Mouse (Mus musculus) left cerebral cortex, adult 2 months (tissue): ENCODE results near the gene Mrm3. TPM values are rescaled to one million over a fixed set of nuclear protein-coding genes. Genes with fewer than 3 reads are reported as not detected.

Source experiments
- DNase-seq, 2 experiments: peaks; one replicate each; pipeline ENCODE4 v3.0.0; 2021 to 2022; ENCODE audit warnings: low spot score in 2 of 2, mixed read lengths in 1 of 2; ENCODE audit errors: extremely low spot score in 1 of 2
- H3K27ac ChIP-seq: fragments of 200-600 bp; 2 replicates; pipeline ENCODE4 v1.8.1; 2022
- H3K4me3 ChIP-seq: fragments of 200-600 bp; 2 replicates; pipeline ENCODE4 v1.8.1; 2022
- CTCF ChIP-seq: fragments of 200-600 bp; IDR thresholded peaks from 2 replicates; pipeline ENCODE4 v1.8.1; 2022; ENCODE audit warnings: antibody characterized with exemption, mild to moderate bottlenecking, moderate library complexity
- intact Hi-C: fragments of 180-260 bp; cut with DNase I; formaldehyde crosslinking; loops from one replicate; pipeline ENCODE4 v1.15.1; 2025
- total RNA-seq, 2 experiments: library from RNA; stranded (reverse); gene quantifications; 2 replicates each; pipeline ENCODE4 v1.2.3; 2021

The Mrm3 gene
- total RNA-seq, 2 experiments from 2014 or later: 16.6 to 19.7 TPM

DNA sequence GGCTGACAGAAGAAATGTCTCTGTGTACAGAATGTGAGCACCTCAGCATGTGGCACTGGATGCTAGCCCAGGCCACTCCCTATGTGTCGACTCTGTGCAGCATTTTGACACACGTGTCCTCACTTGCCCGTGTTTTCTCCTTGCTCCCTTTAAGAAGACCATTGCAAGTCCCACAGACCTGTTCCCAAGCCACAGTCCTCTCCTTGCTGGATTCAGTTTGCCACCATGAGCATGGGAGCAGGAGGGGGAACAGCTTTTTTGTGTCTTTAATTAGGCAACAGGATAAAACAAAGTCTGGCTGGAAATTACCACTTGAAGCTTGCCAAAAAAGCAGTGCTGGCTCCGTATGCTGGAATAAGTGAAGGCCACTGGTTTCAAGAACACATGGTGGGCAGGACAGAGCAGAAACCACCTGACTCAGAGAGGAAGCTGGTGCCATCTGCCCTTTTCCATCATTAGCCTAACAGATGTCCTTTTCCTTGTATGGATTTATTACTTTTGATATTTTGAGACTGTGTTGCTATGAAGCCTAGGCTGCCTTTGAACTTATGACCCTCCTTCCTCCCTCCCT, 12.0 kb downstream of the Mrm3 start:
- TF ChIP-seq CTCF: no peak
- Histone ChIP-seq H3K27ac (no peak overlapping the region), H3K4me3 (no peak overlapping the region)
- intact Hi-C loops: loop anchor here (5.0 kb wide), 1 partner anchor 57 kb away; no protein-coding TSS in a partner anchor
- DNase-seq: no peak

DNA sequence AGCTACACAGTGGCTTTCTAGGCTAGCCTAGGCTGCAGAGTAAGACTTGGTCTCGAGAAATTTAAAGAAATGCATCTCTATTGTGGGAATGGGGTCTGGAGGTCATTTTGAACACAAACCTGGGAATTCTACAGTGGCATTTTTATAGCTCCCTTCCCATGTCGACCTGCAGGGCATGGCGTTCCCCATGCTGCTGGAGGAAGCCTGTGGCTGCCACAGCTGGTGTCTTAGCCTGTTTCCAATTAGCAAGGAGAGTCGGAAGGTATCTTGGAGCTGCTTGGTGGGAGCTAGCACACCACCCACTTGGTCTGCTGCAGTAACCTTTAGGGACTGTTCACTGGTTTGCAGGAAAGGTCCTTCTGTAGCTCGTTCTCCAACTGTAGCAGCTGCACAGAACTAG, 12.6 kb downstream of the Mrm3 start:
- Histone ChIP-seq H3K27ac (no peak overlapping the region), H3K4me3 (no peak overlapping the region)
- TF ChIP-seq CTCF: no peak
- intact Hi-C loops: loop anchor here (5.0 kb wide), 1 partner anchor 56 kb away; no protein-coding TSS in a partner anchor
- DNase-seq: no peak

GRCm38 (mm10) chr11:76257386-76257785, 13.9 kb downstream of the Mrm3 start:
- Histone ChIP-seq H3K4me3 (no peak overlapping the region), H3K27ac (no peak overlapping the region)
- no peak for TF ChIP-seq CTCF
- intact Hi-C loops: loop anchor here (5.0 kb wide), 1 partner anchor 55 kb away; no protein-coding TSS in a partner anchor
- DNase-seq: no peak

DNA sequence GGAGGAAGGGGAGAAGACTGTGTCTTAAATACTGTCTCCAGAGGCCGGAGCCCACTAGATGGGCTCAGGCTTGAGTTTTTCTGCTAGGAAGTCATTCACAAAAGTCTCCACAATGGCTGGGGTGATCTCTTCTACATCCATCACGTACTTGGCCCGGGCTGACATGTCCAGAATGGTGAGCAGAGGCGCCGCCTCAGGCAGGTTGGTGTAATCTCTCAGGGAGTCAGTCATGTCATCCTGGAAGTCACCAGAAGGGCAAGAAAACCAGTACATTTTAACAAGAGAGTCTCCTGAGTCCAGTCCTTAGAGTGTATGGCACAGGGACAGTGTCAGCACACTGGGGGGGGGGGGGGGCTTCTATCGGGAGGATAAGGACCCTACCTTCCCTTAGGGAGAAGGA, 15.0 kb downstream of the Mrm3 start:
- no peak for TF ChIP-seq CTCF
- Histone ChIP-seq H3K27ac (no peak overlapping the region), H3K4me3 (no peak overlapping the region)
- intact Hi-C loops: loop anchor here (5.0 kb wide), 1 partner anchor 54 kb away; no protein-coding TSS in a partner anchor
- DNase-seq: no peak

- no peak for TF ChIP-seq CTCF
- H3K27ac ChIP-seq: no peak overlapping the region
- intact Hi-C loops: no loop called here
- H3K4me3 ChIP-seq: no peak overlapping the region
- no peak for DNase-seq
These were observed 16.9 kb downstream of the Mrm3 start for GRCm38 (mm10) chr11:76260208-76261050.

- TF ChIP-seq CTCF: no peak
- no peak for DNase-seq
- no peak overlapping the region for H3K27ac ChIP-seq
- no peak overlapping the region for H3K4me3 ChIP-seq
- intact Hi-C loops: no loop called here
These were observed 17.7 kb downstream of the Mrm3 start for GRCm38 (mm10) chr11:76261224-76261623.

GRCm38 (mm10) chr11:76262611-76263351, 19.3 kb downstream of the Mrm3 start:
- intact Hi-C loops: no loop called here
- Histone ChIP-seq H3K4me3 (no peak overlapping the region), H3K27ac (no peak overlapping the region)
- no peak for TF ChIP-seq CTCF
- no peak for DNase-seq

DNA sequence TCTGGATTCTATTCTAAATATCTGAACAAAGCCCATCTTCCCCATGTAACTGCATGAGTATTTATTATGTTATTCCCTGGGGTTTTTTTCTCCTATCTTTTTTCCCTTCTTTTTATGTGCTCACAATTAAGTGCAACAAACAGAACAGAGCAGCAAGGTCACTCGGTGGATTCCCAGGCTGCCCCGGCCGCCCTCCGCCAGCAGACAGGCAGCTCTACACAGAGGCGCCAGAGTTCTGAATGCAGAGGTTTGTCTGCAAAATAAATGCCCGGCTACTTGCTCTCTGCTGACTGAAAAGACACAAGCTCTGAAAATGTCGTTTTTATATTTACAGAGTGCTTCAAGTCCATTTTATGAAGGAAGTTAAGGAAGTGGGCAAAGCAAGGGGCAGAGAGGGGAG, 24.0 kb downstream of the Mrm3 start:
- H3K4me3 ChIP-seq: no peak overlapping the region
- DNase-seq: no peak
- intact Hi-C loops: no loop called here
- no peak overlapping the region for H3K27ac ChIP-seq
- TF ChIP-seq CTCF: no peak

DNA sequence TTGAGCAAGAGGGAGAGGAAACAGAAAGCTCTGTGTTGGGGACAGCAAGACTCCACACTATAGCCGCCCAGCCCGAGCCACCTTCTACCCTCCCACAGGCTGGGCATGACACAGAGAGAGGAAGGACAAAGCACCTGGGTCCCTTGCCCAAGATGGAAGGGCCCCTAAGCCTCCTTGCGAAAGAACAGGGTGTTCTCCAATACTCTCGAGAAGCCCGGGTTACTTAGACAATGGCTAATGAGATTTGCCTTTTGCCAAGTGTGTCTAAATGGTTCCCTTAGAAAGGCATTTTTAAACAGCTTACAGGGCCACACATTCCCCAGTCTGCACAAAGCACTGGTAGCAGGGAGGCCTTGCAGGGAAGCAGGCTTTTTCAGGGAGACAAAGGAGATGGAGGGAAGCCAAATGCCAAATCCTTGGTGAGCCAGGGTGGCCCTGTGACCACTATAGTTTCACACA, 24.5 kb downstream of the Mrm3 start:
- H3K27ac ChIP-seq: peak overlapping the region; percentile 28; the same call in 1 of the 2 replicates
- peak in 1 of 2 experiments; percentile 36 for DNase-seq
- no peak for TF ChIP-seq CTCF
- intact Hi-C loops: no loop called here
- no peak overlapping the region for H3K4me3 ChIP-seq

- H3K4me3 ChIP-seq: no peak overlapping the region
- TF ChIP-seq CTCF: no peak; the same call in 1 of the 2 replicates
- peak overlapping the region; percentile 28; the same call in 1 of the 2 replicates for H3K27ac ChIP-seq
- intact Hi-C loops: no loop called here
- no peak for DNase-seq
These were observed 25.1 kb downstream of the Mrm3 start for GRCm38 (mm10) chr11:76268521-76269065.

- peak; percentile 47 for TF ChIP-seq CTCF
- DNase-seq: peak in 1 of 2 experiments; percentile 29
- intact Hi-C loops: loop anchor here (5.0 kb wide), 1 partner anchor 125 kb away; the partner anchor contains the start of gene Nxn
These were observed 28.9 kb downstream of the Mrm3 start for GRCm38 (mm10) chr11:76272440-76272839.

More at GRCm38 (mm10) chr11:76272440-76272839, 28.9 kb downstream of the Mrm3 start:
- H3K27ac ChIP-seq: no peak overlapping the region
- H3K4me3 ChIP-seq: no peak overlapping the region
